Mouse (Mus musculus) left cerebral cortex, adult 18-20 months (tissue): ENCODE measurements at regions not wholly inside any gene's neighbourhood (a gene's known extent, or its start where the extent isn't known, plus 50 kb on each side); places are given as distances from the start of the nearest gene placed in this dataset.

Experiments used
- DNase-seq, 2 experiments: peaks; one replicate each; pipeline ENCODE4 v3.0.0; 2021 to 2022; ENCODE audit warnings: low spot score in 2 of 2, mixed read lengths in 1 of 2

GRCm38 (mm10) chr1:121842381-121843075, 274.7 kb upstream of the Ddx18 start:
- no peak for DNase-seq

DNA sequence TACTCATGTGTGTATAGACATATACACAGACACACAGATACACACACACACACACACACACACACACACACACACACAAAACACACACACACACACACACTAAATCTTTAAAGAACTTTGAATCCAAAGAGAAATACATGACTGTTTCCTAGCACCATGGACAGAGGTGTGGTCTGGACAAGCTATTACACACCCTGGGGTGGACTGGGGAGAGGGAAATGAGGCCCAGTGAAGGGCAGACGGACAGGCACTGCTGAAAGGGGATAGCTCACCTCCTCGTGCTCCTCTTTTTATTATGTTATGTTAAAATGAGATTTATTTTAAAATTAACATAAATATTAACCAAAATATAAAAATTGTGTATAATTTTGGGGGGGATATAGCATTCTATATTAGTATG, 265.8 kb upstream of the Ddx18 start:
- no peak for DNase-seq

DNA sequence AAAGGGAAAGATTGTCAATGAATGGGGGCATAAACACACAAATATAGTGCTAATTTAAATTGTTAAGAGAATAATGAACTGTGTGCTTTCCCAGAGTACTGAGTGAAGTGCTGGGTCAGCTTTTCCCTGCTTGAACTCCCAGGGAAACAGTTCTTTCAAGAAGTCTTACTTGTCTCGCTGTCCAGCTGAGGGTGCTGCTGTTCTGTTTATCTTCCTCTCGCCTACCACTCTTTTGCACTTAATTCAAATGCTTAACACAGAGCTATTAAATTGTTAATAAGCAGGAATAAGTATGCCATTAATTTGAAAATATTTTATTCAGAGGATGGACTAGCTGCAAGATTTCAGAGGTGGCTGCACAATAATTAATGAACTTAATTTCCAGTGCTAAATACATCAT, 262.5 kb upstream of the Ddx18 start:
- no peak for DNase-seq

DNA sequence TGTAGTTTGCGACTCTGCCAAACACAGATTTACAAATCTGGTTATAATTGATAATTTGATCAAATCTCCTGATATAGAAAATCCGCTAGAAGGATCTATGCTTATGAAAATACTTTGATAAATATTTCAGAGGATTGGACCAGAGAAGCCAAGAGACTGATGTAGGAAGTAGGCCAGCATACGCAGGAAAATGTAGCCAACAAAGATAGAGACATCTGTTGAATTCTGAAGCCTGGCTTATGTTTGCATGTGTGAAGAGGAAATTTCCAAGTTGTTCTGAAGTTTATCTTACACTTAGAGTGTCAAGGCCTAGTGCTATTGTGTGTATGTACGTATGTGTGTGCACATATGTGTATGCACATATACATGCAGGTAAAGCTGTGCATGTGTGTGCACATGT, 255.2 kb upstream of the Ddx18 start:
- no peak for DNase-seq

DNA sequence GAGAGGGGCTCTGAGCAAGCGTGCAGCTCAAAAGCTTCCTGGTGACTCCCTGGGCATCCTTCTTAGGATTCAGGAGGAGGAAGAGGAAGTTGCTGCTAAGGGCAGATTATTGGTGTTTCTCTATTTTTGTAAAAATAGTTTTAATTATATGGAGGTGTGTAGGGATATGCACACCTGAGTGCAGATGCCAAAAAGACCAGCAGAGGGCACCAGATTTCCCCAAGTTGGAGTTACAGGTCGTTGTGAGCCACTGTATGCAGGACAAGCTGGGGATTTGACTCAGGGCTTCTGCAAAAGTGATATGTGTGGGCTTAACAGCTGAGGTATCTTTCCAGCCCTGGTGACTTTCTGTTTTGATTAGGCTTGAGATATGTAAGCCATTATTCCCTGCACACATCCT, 235.5 kb upstream of the Ddx18 start:
- DNase-seq: no peak

DNA sequence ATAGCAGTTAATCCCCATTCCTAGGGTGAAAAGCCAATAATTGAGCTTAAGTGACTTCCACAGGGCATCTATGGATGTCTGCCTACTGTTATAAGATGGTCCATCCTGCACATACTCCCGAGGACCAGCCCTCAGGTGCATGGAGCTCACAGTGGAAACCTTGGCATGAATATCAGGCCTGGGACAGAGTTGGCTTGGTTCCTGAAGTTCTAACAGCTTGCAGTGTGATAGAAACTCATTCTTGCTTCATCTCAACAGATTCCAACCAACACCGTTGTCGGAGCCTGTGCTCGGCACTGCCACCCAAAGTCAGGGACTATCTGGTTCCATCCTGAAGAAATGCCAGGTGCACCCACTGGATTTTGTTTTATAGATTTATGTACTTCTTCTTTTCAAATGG, 234.7 kb upstream of the Ddx18 start:
- DNase-seq: no peak

DNA sequence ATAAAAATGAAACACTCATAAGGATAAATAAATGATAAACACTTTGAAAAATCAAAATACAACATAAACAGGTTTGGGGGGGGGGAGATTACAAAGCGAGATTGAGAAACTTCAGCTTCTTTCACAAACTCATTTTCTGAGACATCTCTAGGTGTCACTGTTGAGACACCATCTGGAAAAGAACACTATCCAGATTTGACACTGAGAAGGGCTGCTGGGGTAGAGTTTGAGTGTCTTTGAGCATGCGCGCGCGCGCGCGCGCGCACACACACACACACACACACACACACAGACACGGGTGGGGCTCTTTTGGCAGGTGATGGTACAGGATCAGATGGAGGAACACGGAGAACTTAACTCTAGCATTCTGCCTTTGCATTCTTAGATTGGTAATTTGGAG, 230.7 kb upstream of the Ddx18 start:
- peak; percentile 14 to 30 for DNase-seq

- no peak for DNase-seq
Observed at GRCm38 (mm10) chr1:121795024-121795786, 227.4 kb upstream of the Ddx18 start.

DNA sequence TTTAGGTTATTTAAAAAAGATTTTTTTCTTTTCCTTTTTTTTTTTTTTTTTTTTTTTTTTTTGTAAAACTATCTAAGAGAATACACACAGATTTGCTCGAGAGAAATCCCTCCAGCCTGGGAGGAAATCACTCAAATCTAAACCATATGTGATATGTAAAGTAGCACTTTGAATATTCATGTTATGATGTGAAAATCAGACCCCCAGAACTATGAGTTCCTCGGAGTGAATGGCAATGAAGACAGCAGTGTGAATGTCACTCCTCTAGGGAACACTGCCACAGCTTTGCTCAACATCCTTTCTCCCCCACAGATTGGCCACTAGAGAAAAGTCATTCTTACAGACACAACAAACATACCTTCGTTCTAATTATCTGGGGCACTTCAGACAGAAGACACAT, 217.8 kb upstream of the Ddx18 start:
- DNase-seq: no peak

DNA sequence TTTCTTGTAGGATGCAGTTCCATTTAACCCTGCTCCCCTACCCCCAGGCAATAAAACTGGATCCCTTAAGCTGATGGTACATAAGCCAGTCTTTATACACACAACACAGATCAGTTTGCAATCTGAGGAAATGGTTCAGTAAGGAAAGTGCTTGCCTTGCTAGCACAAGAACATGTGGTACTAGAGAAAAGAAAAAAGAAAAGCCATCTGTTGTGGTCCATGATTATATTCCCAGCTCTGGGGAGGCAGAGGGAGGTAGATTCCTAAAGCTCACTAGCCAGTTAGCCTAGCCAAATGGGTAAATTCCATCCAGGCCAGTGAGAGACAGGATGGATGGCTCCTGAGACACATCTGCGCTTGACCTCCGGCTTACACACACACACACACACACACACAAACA, 206.2 kb upstream of the Ddx18 start:
- no peak for DNase-seq

DNA sequence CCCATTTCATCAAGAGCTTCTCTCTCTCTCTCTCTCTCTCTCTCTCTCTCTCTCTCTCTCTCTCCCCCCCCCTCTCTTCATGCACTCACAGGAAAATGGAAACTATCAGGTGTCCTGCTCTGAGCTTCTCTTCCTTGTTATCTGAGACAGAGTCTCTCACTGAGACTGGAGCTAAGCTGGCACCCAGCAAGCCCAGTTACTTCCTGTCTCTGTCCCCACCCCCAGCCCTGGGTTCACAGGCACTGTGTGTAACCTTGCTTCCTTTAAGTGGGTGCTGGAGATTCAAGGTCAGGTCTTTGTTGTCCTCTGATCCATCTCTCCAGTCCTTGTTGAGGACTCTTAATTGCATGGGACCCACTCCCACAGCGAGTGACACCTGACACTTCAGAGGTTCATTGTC, 203.7 kb upstream of the Ddx18 start:
- DNase-seq: no peak

- DNase-seq: no peak
Observed at GRCm38 (mm10) chr1:121770936-121771335, 203.1 kb upstream of the Ddx18 start.

GRCm38 (mm10) chr1:121760086-121760485, 192.3 kb upstream of the Ddx18 start:
- no peak for DNase-seq

- DNase-seq: no peak
Observed at GRCm38 (mm10) chr1:121745181-121745580, 177.4 kb upstream of the Ddx18 start.

GRCm38 (mm10) chr1:121735113-121735719, 167.4 kb upstream of the Ddx18 start:
- DNase-seq: no peak

GRCm38 (mm10) chr1:121734456-121735112, 166.8 kb upstream of the Ddx18 start:
- DNase-seq: peak in 1 of 2 experiments; percentile 2

- DNase-seq: no peak
Observed at GRCm38 (mm10) chr1:121709317-121709860, 141.6 kb upstream of the Ddx18 start.

DNA sequence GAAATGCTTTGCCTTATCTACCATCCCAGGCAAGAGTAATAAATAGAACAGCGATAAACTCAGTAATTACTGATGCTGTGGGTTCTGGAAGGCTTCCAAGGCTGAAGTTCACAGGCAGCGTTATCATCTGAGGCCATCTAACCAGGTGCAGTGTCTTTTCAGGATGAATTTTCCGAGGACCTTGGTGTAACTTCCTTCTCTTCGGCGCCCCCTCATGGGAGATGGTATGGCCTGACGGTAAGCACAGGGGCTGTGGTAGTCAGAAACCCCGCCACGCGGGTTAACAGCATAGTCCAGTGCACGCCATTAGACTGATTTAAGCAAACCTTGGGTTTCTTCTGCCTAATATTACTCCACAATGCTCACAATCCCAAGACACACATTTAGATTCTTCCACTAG, 140.5 kb upstream of the Ddx18 start:
- DNase-seq: no peak

DNA sequence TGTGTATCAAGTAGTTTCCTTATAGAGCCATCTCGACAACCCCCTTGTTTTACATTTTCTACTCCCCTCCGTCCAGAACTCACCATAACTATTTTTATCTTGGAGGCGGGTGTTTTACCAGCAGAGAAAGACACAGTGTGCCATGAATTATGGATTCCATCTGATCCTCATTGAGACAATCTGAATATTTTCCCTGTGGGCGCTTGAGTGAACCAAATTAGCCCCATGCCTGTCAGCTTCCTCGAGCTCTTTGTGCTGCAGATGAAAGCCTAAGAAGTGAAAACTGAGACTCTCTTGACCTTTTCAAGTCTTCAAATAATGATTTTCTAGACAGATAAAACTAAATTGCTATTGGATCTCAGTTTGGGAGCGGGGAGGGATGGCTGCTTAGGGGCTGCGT, 134.0 kb upstream of the Ddx18 start:
- DNase-seq: no peak

- no peak for DNase-seq
Observed at GRCm38 (mm10) chr1:121653901-121654300, 86.1 kb upstream of the Ddx18 start.

GRCm38 (mm10) chr1:121650071-121650470, 82.3 kb upstream of the Ddx18 start:
- no peak for DNase-seq

GRCm38 (mm10) chr1:121631466-121631865, 63.7 kb upstream of the Ddx18 start:
- DNase-seq: no peak
